Mouse (Mus musculus) limb, embryonic 15.5 days (tissue): Measurements from ENCODE around the gene Crygd. TPM values are rescaled to one million over a fixed set of nuclear protein-coding genes. Genes with fewer than 3 reads are reported as not detected.

ENCODE experiments used
- ATAC-seq: fragments of 200-750 bp; cut with Nextera tagmentation; 2 replicates; pipeline ENCODE4 v1.8.0; 2017; ENCODE audit warnings: low read depth, moderate TSS enrichment; ENCODE audit not compliant: insufficient number of reproducible peaks, low FRiP score, low TSS enrichment
- H3K27ac ChIP-seq: fragments of 300-500 bp; sonication (generic); 2 replicates; pipeline ENCODE4 v1.5.1; 2015; ENCODE audit warnings: moderate library complexity, mild to moderate bottlenecking, inconsistent platforms
- H3K27me3 ChIP-seq: fragments of 300-500 bp; sonication (generic); 2 replicates; pipeline ENCODE4 v1.6.1; 2015; ENCODE audit warnings: inconsistent platforms
- H3K36me3 ChIP-seq: fragments of 300-500 bp; sonication (generic); 2 replicates; pipeline ENCODE4 v1.6.1; 2015; ENCODE audit warnings: inconsistent platforms
- H3K4me1 ChIP-seq: fragments of 300-500 bp; sonication (generic); 2 replicates; pipeline ENCODE4 v1.6.1; 2015; ENCODE audit warnings: inconsistent platforms
- H3K4me2 ChIP-seq: fragments of 300-500 bp; sonication (generic); 2 replicates; pipeline ENCODE4 v1.6.1; 2015; ENCODE audit warnings: mild to moderate bottlenecking, inconsistent platforms
- H3K4me3 ChIP-seq: fragments of 300-500 bp; sonication (generic); 2 replicates; pipeline ENCODE4 v1.5.1; 2015; ENCODE audit warnings: mild to moderate bottlenecking, inconsistent platforms
- H3K9ac ChIP-seq: fragments of 300-500 bp; sonication (generic); 2 replicates; pipeline ENCODE4 v1.6.1; 2015; ENCODE audit warnings: inconsistent platforms
- H3K9me3 ChIP-seq: fragments of 300-500 bp; sonication (generic); 2 replicates; pipeline ENCODE4 v1.6.1; 2016; ENCODE audit warnings: inconsistent platforms
- WGBS: fragments of 180-500 bp; shearing (Covaris S2); methylation state at CpG from one replicate; pipeline ENCODE4 v1.1.7; 2015; 5-methylcytosine and 5-hydroxymethylcytosine counted together
- polyA plus RNA-seq: library from polyadenylated mRNA; unstranded; fragments of >200 nt; fragmentation: Nextera tagmentation; extraction: Ambion mirVana; gene quantifications from 2 replicates; pipeline ENCODE4 v1.2.1, GENCODE M21; 2015

Crygd gene
- polyA plus RNA-seq, 1 experiment from 2014 or later, result not detected

DNA sequence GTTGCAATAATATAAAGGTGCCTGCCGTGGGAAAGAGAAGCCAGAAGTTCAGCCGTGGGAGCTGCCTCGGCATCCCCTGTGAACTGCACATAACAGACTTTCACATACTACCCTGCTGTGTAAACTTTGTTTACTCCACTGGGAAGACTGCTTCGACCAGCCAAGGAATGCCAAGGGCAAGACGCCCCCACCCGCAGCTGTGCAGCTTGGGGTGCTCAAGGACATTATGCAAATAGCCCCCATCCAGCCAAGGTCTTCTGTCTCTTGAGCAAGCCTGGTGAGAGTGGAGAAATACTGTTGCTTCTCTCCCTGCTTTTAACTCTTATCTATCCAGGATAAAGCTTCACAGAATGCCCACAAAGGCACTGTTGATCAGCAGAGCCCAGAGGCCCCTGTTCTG lies 22.4 kb downstream of the Crygd start:
- H3K9me3 ChIP-seq, result no peaks in the 10 kb centered on the region
- H3K9ac ChIP-seq, result no peak overlapping the region
- no peak overlapping the region for H3K27ac ChIP-seq
- H3K4me2 ChIP-seq, result no peak overlapping the region
- H3K4me1 ChIP-seq, result no peaks in the 10 kb centered on the region
- H3K36me3 ChIP-seq, result no peaks in the 10 kb centered on the region
- H3K27me3 ChIP-seq, result no peaks in the 10 kb centered on the region
- ATAC-seq, result no peak
- WGBS, result 68% methylated on average over 6 of the region's 6 CpGs
- no peak overlapping the region for H3K4me3 ChIP-seq

DNA sequence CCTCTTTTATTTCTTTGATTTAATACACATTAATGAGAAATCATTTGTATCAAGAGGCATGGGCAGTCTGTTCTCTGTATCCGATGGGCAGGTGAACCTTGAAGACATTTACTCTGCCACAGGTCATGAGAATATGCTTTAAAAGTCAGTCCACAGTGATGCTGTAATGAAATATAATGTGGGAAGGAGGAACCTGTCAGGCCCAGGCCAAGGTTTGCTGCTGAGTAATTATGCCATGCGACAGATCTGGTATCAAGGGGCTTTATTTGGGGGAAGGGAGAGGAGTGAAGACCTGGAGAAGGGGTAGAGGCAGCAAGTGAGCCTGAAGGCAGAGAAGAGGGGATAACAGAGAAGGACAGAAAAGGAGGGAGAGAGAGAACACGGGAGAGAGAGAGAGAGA lies 23.6 kb downstream of the Crygd start:
- Histone ChIP-seq H3K4me1 (0 out of 2 replicates have a peak, but pooled peaks cover 2% of the 10 kb centered on the region), H3K36me3 (no peaks in the 10 kb centered on the region), H3K27ac (no peak overlapping the region), H3K9ac (no peak overlapping the region), H3K27me3 (no peaks in the 10 kb centered on the region), H3K4me2 (no peak overlapping the region), H3K4me3 (no peak overlapping the region), H3K9me3 (no peaks in the 10 kb centered on the region)
- WGBS, result 64% methylated on average over 3 of the region's 3 CpGs
- no peak for ATAC-seq

DNA sequence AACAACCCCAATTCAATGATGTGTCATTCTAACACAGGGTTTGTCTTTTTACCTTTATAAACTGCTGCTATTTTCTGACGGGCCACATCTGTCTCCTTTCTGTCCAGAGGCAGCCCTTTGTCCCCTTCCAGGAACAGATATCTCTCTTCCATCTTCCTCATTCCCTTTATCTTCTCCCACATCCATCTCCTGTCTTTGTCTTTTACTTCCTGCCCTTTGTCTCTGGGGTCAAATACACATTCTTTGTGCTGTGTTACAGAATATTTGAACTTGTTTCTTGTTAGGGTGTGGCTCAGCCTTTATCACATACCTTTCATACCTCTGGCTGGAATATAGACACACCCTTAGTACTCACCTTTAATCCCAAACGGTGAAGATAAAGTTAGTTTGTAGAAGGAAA lies 25.7 kb downstream of the Crygd start:
- Histone ChIP-seq H3K4me2 (no peak overlapping the region), H3K9me3 (no peaks in the 10 kb centered on the region), H3K27me3 (no peaks in the 10 kb centered on the region), H3K4me3 (no peak overlapping the region), H3K4me1 (0 out of 2 replicates have a peak, but pooled peaks cover 2% of the 10 kb centered on the region), H3K36me3 (no peaks in the 10 kb centered on the region), H3K27ac (no peak overlapping the region), H3K9ac (no peak overlapping the region)
- ATAC-seq, result no peak
- WGBS, result 73% methylated on average over 2 of the region's 2 CpGs

DNA sequence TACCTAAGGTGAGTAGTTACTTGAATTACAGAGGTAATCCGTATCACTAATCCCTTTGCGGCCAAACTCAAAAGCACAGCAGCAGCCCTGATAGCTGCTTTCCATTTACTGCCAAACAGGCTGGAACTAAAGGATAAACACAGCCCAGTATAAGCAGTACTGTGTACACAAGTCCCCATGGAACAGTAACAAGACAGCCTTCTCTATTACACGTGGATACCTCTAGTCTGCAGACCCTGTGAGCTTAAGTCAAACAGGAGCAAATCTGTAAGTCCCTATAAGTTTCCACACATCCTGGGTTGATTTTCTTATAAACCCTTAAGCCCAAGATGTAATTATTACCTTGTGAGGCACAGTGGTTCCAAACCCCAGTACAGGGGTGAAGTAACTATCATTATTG lies 27.7 kb downstream of the Crygd start:
- no peak overlapping the region for H3K4me3 ChIP-seq
- no peak overlapping the region for H3K27ac ChIP-seq
- H3K4me1 ChIP-seq, result 0 out of 2 replicates have a peak, but pooled peaks cover 2% of the 10 kb centered on the region
- WGBS, result 12% methylated on average over 3 of the region's 3 CpGs
- no peaks in the 10 kb centered on the region for H3K27me3 ChIP-seq
- ATAC-seq, result no peak
- no peak overlapping the region for H3K9ac ChIP-seq
- H3K4me2 ChIP-seq, result no peak overlapping the region
- no peaks in the 10 kb centered on the region for H3K36me3 ChIP-seq
- H3K9me3 ChIP-seq, result no peaks in the 10 kb centered on the region

DNA sequence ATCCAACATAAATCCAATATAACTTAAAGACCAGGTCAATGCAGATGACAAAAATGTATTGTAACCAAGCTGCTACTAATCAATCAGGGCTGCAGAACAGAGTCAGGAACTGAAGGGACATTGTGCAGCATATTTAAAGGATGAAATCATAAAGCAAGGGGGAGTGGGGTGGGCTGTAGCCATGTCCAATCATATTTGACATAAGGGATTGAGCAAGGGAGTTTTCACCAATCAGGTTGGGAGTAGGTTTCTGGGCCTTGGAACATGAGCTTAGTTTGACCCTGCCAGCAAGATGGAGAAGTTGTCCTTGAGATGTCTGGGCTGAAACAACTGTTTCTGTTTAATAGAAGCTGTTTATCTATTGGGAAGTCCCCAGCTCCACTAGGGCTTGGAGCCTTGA lies 30.6 kb downstream of the Crygd start, which contains the start of gene Akr1cl:
Gene Akr1cl, minus strand, starts transcription at position 119 of the 400 bp plus-strand sequence.
- Histone ChIP-seq H3K9ac (no peak within 1 kb of the TSS), H3K27ac (no peak within 1 kb of the TSS), H3K9me3 (no peaks in the 10 kb centered on the region), H3K36me3 (no peaks in the 10 kb centered on the region), H3K4me1 (0 out of 2 replicates have a peak, but pooled peaks cover 2% of the 10 kb centered on the region), H3K4me3 (no peak within 1 kb of the TSS), H3K27me3 (no peaks in the 10 kb centered on the region), H3K4me2 (no peak within 1 kb of the TSS)
- no peak for ATAC-seq

DNA sequence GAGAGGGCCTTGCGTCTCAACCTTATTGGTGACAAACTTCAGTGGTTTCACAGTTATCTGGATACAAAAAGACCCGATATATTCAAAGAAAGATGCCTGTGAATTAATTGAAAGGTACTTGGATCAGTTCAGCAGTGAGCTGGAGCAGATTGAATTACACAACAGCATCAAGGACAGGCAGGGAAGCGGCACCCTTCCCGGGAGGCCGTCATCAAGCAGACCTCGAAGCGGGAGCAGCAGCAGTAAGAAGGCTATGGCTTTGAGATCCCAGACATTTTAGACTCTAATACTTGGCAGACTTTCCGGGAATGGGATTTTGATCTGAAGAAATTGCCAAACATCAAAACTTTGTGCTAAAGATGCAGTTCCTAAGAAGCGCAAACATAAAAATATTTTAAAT lies 35.0 kb downstream of the Crygd start:
- Histone ChIP-seq H3K27ac (no peak overlapping the region), H3K4me2 (no peak overlapping the region), H3K4me3 (no peak overlapping the region), H3K36me3 (no peaks in the 10 kb centered on the region), H3K4me1 (no peaks in the 10 kb centered on the region), H3K9me3 (no peaks in the 10 kb centered on the region), H3K27me3 (no peaks in the 10 kb centered on the region), H3K9ac (no peak overlapping the region)
- no peak for ATAC-seq
- WGBS, result 71% methylated on average over 9 of the region's 9 CpGs

DNA sequence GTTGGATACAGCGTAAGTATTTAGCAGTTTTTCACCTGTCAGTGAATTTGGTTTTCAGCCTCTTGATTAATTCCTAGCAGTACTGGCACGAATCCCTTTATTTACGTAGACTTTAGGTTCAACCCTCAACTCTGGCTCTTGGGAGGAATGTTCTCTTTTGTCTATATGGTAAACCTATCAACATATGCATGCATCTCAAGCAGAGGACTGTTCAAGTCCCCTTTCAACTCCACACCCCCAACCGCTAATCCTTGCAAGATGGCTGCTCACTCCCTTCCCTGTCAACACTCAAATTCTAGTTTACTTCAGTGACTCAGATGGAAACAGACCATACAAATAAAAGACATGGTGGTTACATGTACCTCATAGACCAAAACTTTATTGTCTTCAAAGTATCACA lies 50.5 kb downstream of the Crygd start:
- H3K9ac ChIP-seq, result no peak overlapping the region
- no peaks in the 10 kb centered on the region for H3K4me1 ChIP-seq
- 79% methylated on average over 4 of the region's 4 CpGs for WGBS
- no peaks in the 10 kb centered on the region for H3K9me3 ChIP-seq
- no peak overlapping the region for H3K4me2 ChIP-seq
- no peak overlapping the region for H3K27ac ChIP-seq
- no peak overlapping the region for H3K4me3 ChIP-seq
- H3K27me3 ChIP-seq, result no peaks in the 10 kb centered on the region
- no peaks in the 10 kb centered on the region for H3K36me3 ChIP-seq
- ATAC-seq, result no peak

Other genes starting within 250 kb of the Crygd start
- gene Plekhm3, start 106.6 kb downstream of the Crygd start, polyA plus RNA-seq, result 5.4 and 6.6 TPM in 2 replicates
- 0.24 TPM in 2 replicates for gene Akr1cl, start 30.7 kb downstream of the Crygd start, polyA plus RNA-seq
- not detected in 2 replicates for gene Cryge, start 12.3 kb downstream of the Crygd start, polyA plus RNA-seq
- not detected in 2 replicates for gene Crygc, start 10.2 kb upstream of the Crygd start, polyA plus RNA-seq
- gene Crygb, start 18.8 kb upstream of the Crygd start, polyA plus RNA-seq, result not detected in 2 replicates
- gene Cryga, start 39.9 kb upstream of the Crygd start, polyA plus RNA-seq, result not detected in 2 replicates
- gene Gm28845, start 56.1 kb upstream of the Crygd start, polyA plus RNA-seq, result not detected in 2 replicates
- gene D630023F18Rik, start 59.8 kb upstream of the Crygd start, polyA plus RNA-seq, result 0.35 and 0.47 TPM in 2 replicates
- 117 and 122 TPM in 2 replicates for gene Idh1, start 123.0 kb upstream of the Crygd start, polyA plus RNA-seq
- 10.2 and 11.4 TPM in 2 replicates for gene Pikfyve, start 123.2 kb upstream of the Crygd start, polyA plus RNA-seq
- 0.35 and 0.50 TPM in 2 replicates for gene Pth2r, start 218.6 kb upstream of the Crygd start, polyA plus RNA-seq